Mouse (Mus musculus): ENCODE measurements around the gene Opn3. TPM values are rescaled to one million over a fixed set of nuclear protein-coding genes. Genes with fewer than 3 reads are reported as not detected.

Gene Opn3
- total RNA-seq, 1 experiment = 1.5 TPM

DNA sequence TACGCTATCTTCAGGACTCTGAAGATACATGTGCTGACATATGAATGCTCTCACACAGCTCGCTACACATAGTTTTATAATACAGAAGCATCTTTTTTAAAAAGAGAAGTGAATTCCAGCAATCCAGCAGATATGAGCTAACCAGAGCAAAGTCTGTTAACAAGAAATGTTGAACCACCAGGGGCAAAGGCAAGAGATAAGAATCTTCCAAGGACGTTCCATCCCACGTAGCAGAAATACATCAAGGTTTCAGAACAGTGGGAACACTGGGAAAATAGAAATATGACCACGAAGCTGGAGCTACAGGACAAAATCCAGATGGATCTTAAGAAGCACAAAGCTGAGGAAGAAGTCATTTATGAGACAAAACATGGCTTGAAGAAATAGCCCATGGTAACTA, 62.2 kb downstream of the Opn3 start:
- Histone ChIP-seq H3K4me3 (ENCODE audit: insufficient read depth in 1 of 2, low read depth in 1 of 2, low read length in 2 of 2, poor library complexity in 1 of 2, severe bottlenecking in 1 of 2) (no peak overlapping the region), H3K27ac (ENCODE audit: insufficient read depth, low read depth, low read length, poor library complexity, severe bottlenecking) (no peak overlapping the region), H3K4me1 (ENCODE audit: control insufficient read depth in 2 of 2, insufficient read depth in 2 of 2, low read length in 2 of 2, poor library complexity in 1 of 2) (peaks cover 0 to 4% of the 10 kb centered on the region in 2 experiments; a peak in 1 of 4 replicates), H3K9me3 (ENCODE audit: control insufficient read depth, insufficient read depth, low read depth, low read length) (no peaks in the 10 kb centered on the region), H3K36me3 (ENCODE audit: control insufficient read depth, insufficient read depth, low read length, poor library complexity, severe bottlenecking) (no peaks in the 10 kb centered on the region), H3K9ac (ENCODE audit: insufficient read depth, low read depth, low read length, poor library complexity, severe bottlenecking) (no peak overlapping the region)
- in situ Hi-C loops (cut with MboI; ENCODE audit: low sequenced_read_pairs in 2 of 2, unreplicated experiment in 2 of 2) = no loop called here
- no peak for TF ChIP-seq ZC3H11A (IDR thresholded peaks at IDR 0.05; ENCODE audit: borderline replicate concordance, low read depth, low read length)
- no peak for TF ChIP-seq HCFC1 (IDR thresholded peaks at IDR 0.05; ENCODE audit: borderline replicate concordance, insufficient read depth, low read length)
- TF ChIP-seq ZNF384 (IDR thresholded peaks at IDR 0.05; ENCODE audit: low read depth, low read length) = no peak
- TF ChIP-seq MAFK (IDR thresholded peaks at IDR 0.05; ENCODE audit: insufficient read depth, low read depth, low read length) = no peak
- TF ChIP-seq CHD2 (IDR thresholded peaks at IDR 0.05; ENCODE audit: low read depth, low read length) = no peak
- DNase-seq (ENCODE audit: low read depth, low spot score) = no peak

DNA sequence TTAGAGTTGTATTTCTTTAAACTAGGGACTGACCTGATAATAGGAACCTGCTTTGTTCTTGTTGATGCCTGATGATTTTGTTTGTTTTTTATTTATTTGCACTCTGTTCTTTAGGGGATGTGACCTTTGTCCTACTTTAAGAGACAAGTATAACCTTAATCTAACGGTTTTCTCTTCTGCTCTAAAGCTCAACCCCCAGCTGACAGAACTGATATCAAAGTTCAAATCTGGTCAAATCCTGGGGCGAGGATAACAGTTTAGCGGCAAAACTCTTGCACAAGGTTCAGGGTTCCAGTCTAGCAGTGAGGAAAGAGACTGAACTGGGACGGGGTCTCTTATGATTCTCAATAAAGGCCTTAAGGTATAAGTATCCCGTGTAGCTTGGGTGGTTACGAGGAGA, 63.3 kb downstream of the Opn3 start:
- Histone ChIP-seq H3K9ac (ENCODE audit: insufficient read depth, low read depth, low read length, poor library complexity, severe bottlenecking) (no peak overlapping the region), H3K4me3 (ENCODE audit: insufficient read depth in 1 of 2, low read depth in 1 of 2, low read length in 2 of 2, poor library complexity in 1 of 2, severe bottlenecking in 1 of 2) (no peak overlapping the region), H3K4me1 (ENCODE audit: control insufficient read depth in 2 of 2, insufficient read depth in 2 of 2, low read length in 2 of 2, poor library complexity in 1 of 2) (peaks cover 0 to 4% of the 10 kb centered on the region in 2 experiments; a peak in 1 of 4 replicates), H3K27ac (ENCODE audit: insufficient read depth, low read depth, low read length, poor library complexity, severe bottlenecking) (no peak overlapping the region), H3K36me3 (ENCODE audit: control insufficient read depth, insufficient read depth, low read length, poor library complexity, severe bottlenecking) (no peaks in the 10 kb centered on the region), H3K9me3 (ENCODE audit: control insufficient read depth, insufficient read depth, low read depth, low read length) (no peaks in the 10 kb centered on the region)
- DNase-seq (ENCODE audit: low read depth, low spot score) = no peak
- TF ChIP-seq ZNF384 (IDR thresholded peaks at IDR 0.05; ENCODE audit: low read depth, low read length) (no peak), CHD2 (IDR thresholded peaks at IDR 0.05; ENCODE audit: low read depth, low read length) (no peak), HCFC1 (IDR thresholded peaks at IDR 0.05; ENCODE audit: borderline replicate concordance, insufficient read depth, low read length) (no peak), MAFK (IDR thresholded peaks at IDR 0.05; ENCODE audit: insufficient read depth, low read depth, low read length) (no peak), ZC3H11A (IDR thresholded peaks at IDR 0.05; ENCODE audit: borderline replicate concordance, low read depth, low read length) (no peak)
- in situ Hi-C loops (cut with MboI; ENCODE audit: low sequenced_read_pairs in 2 of 2, unreplicated experiment in 2 of 2) = loop anchor here in 1 of 2 experiments (10.0 kb wide), 1 partner anchor 266 kb away; no protein-coding TSS in a partner anchor

DNA sequence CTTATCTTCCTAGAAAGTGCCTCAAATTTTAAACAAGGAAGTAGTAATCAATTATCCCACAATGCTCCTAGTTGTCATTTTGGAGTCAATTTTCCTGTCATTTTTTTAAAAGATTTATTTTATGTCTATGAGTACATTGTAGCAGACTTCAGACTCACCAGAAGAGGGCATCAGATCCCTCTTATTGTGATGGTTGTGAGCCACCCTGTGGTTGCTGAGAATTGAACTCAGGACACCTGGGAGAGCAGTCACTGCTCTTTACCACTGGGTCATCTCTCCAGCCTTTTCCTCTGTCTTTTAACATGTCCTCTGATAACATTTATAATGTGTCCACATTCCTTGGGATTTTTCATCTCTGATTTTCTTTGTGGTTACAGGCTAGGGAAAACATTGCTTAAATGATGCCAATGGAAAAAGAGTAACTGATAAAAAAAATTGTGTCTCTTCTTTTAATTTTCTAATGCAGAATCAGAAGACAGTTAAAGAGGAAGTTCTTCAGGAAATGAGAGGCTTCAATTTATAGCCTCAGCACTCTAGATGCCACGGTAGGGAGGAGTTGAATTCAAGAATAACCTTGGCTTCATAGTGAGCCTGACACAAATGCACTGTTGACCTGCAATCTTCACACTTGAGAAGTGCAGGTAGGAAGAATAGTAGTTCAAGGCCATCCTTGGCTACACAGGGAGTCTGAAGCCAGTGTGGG, 66.4 kb downstream of the Opn3 start:
- TF ChIP-seq HCFC1 (IDR thresholded peaks at IDR 0.05; ENCODE audit: borderline replicate concordance, insufficient read depth, low read length) (no peak), ZNF384 (IDR thresholded peaks at IDR 0.05; ENCODE audit: low read depth, low read length) (no peak), CHD2 (IDR thresholded peaks at IDR 0.05; ENCODE audit: low read depth, low read length) (no peak), ZC3H11A (IDR thresholded peaks at IDR 0.05; ENCODE audit: borderline replicate concordance, low read depth, low read length) (no peak), MAFK (IDR thresholded peaks at IDR 0.05; ENCODE audit: insufficient read depth, low read depth, low read length) (no peak)
- no peak overlapping the region for H3K27ac ChIP-seq (ENCODE audit: insufficient read depth, low read depth, low read length, poor library complexity, severe bottlenecking)

DNA sequence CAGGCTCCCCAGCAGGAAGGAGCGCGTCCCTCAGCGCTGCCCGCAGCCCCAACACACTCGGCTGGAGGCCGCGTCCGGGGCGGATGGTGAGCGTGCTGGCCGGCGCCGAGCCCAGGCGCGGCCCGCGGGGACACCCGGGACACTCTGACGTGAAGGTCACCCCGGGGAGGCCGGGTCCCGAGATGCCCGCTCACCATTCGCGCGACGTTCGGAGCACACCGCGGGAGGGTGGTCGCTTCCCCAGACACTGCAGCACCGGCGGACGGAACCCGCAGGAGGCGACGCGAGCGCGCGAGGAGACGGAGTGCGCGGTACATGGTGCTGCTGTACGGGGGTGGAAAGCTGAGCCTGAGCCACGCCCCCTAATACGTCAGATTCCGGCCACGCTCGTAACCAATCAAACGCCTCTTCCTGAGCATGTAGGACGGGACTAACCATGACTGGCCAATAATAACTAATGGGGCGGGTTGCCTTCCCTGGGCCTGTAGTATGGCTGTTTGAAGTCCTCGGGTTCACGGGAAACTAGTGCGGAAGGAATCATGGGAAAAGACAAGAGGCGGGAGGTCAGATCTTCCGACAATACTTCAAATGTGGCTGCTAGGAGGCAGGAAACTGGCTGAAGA, 67.2 kb downstream of the Opn3 start, which contains the start of gene Fh1:
Fh1 (minus strand) TSS at position 379 of the 623 bp plus-strand sequence.
- TF ChIP-seq MAFK (IDR thresholded peaks at IDR 0.05; ENCODE audit: insufficient read depth, low read depth, low read length) = no peak
- peak; percentile 71; the same call in 1 of the 2 replicates for TF ChIP-seq CHD2 (IDR thresholded peaks at IDR 0.05; ENCODE audit: low read depth, low read length)
- peak within 1 kb of the TSS; percentile 89 to 96 for H3K4me3 ChIP-seq (ENCODE audit: insufficient read depth in 1 of 2, low read depth in 1 of 2, low read length in 2 of 2, poor library complexity in 1 of 2, severe bottlenecking in 1 of 2)

More for the DNA sequence above, 66.4 kb downstream of the Opn3 start:
- H3K36me3 ChIP-seq (ENCODE audit: control insufficient read depth, insufficient read depth, low read length, poor library complexity, severe bottlenecking) = no peaks in the 10 kb centered on the region; the same call in 1 of the 2 replicates
- peak overlapping the region; percentile 33 to 89; a peak in 3 of 4 replicates for H3K4me3 ChIP-seq (ENCODE audit: insufficient read depth in 1 of 2, low read depth in 1 of 2, low read length in 2 of 2, poor library complexity in 1 of 2, severe bottlenecking in 1 of 2)
- H3K4me1 ChIP-seq (ENCODE audit: control insufficient read depth in 2 of 2, insufficient read depth in 2 of 2, low read length in 2 of 2, poor library complexity in 1 of 2) = peaks cover 0 to 4% of the 10 kb centered on the region in 2 experiments; a peak in 1 of 4 replicates
- no peaks in the 10 kb centered on the region for H3K9me3 ChIP-seq (ENCODE audit: control insufficient read depth, insufficient read depth, low read depth, low read length)
- no peak for DNase-seq (ENCODE audit: low read depth, low spot score)
- in situ Hi-C loops (cut with MboI; ENCODE audit: low sequenced_read_pairs in 2 of 2, unreplicated experiment in 2 of 2) = loop anchor here in 1 of 2 experiments (10.0 kb wide), 1 partner anchor 269 kb away; no protein-coding TSS in a partner anchor
- H3K9ac ChIP-seq (ENCODE audit: insufficient read depth, low read depth, low read length, poor library complexity, severe bottlenecking) = peak overlapping the region; percentile 43; the same call in 1 of the 2 replicates

More for the DNA sequence above, 67.2 kb downstream of the Opn3 start, which contains the start of gene Fh1:
- Histone ChIP-seq H3K4me1 (ENCODE audit: control insufficient read depth in 2 of 2, insufficient read depth in 2 of 2, low read length in 2 of 2, poor library complexity in 1 of 2) (peaks cover 0 to 4% of the 10 kb centered on the region in 2 experiments; a peak in 1 of 4 replicates), H3K36me3 (ENCODE audit: control insufficient read depth, insufficient read depth, low read length, poor library complexity, severe bottlenecking) (no peaks in the 10 kb centered on the region; the same call in 1 of the 2 replicates), H3K27ac (ENCODE audit: insufficient read depth, low read depth, low read length, poor library complexity, severe bottlenecking) (no peak within 1 kb of the TSS), H3K9ac (ENCODE audit: insufficient read depth, low read depth, low read length, poor library complexity, severe bottlenecking) (peak within 1 kb of the TSS; percentile 88), H3K9me3 (ENCODE audit: control insufficient read depth, insufficient read depth, low read depth, low read length) (no peaks in the 10 kb centered on the region)
- in situ Hi-C loops (cut with MboI; ENCODE audit: low sequenced_read_pairs in 2 of 2, unreplicated experiment in 2 of 2) = loop anchor here in 1 of 2 experiments (10.0 kb wide), 1 partner anchor 269 kb away; no protein-coding TSS in a partner anchor
- DNase-seq (ENCODE audit: low read depth, low spot score) = peak; percentile 87
